Mouse (Mus musculus): ENCODE data around the gene Arrb1. TPM values are rescaled to one million over a fixed set of nuclear protein-coding genes. Genes with fewer than 3 reads are reported as not detected.
"Not testable (repeated sequence)": the region's sequence is repeated elsewhere in the genome, so short reads cannot be mapped to it uniquely, and the experiment has no call there.

Gene Arrb1
- 13.1 and 17.9 TPM in 2 replicates for polyA plus RNA-seq (2016; fragmentation: Nextera tagmentation; extraction: Ambion mirVana)

DNA sequence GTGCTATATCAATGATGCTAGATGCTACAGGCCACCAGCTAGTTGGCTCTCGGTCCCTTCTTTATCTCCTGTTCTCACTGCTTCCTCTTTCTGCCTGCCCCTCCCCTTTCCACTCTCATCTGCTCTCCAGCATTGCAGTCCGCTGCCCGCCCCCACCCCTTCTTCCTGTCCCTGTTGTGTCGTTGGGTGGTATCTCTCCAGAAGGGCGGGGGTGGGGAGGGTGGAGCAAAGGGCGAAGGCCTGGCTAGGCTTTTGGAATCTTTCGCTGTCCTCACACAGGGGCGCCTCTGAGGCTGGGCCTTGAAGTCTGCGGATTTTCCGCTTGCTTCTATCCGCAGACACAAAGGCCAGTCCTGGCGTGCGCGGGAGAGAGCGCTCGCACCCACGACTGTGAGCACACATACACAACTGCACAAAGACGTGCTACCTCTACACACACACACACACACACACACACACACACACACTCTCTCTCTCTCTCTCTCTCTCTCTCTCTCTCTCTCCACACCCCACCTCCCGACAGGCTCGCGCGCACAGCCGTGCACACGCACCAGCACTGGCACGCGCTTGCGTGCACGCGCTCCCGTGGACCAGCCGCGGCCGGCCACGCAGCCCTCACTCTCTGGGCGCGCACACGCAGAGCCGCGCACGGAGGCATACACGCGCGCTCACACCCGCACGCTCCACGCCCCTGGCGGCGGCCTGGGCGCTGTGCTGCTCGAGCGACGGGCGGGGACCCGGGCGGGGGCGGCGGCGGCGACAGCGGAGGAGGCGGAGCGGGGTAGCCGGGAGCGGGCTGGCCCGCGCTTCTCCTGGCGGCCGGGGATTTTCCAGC, at the start of gene Arrb1:
TSS of gene Arrb1 (plus strand) at position 566 of the 835 bp plus-strand sequence.
- peak; percentile 97 for DNase-seq (ENCODE audit: low spot score)
- H3K27me3 ChIP-seq (ENCODE audit: insufficient read depth, poor library complexity, severe bottlenecking) = no peaks in the 10 kb centered on the region
- H3K4me1 ChIP-seq = peaks cover 69% of the 10 kb centered on the region
- H3K4me3 ChIP-seq = peak within 1 kb of the TSS; percentile 81
- no peaks in the 10 kb centered on the region for H3K36me3 ChIP-seq
- under 1% methylated on average over 68 of the region's 68 CpGs for WGBS
- no peaks in the 10 kb centered on the region for H3K9me3 ChIP-seq
- peak within 1 kb of the TSS; percentile 97 for H3K27ac ChIP-seq

DNA sequence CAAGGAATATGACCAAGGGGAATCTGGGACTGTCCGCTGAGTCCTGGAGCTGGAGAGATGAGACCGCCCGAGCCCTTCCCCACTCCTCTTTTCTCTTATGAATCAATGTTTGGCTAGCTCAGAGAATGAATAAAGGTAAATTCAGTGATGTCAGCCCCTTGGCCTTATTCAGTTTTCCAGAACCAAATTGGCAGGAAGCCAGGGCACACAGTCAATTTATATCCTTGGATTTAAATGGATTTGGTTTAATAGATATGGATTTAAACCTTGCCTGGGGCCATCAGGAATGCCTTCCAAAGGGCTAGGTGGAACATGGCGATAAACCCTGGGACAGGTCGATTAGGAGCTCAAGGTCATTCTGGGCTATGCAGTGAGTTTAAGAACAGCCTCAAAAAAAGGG, 45.6 kb upstream of the Arrb1 start:
- H3K4me1 ChIP-seq = no peaks in the 10 kb centered on the region
- H3K27ac ChIP-seq = no peak overlapping the region
- no peaks in the 10 kb centered on the region for H3K9me3 ChIP-seq
- DNase-seq (ENCODE audit: low spot score) = no peak
- WGBS = 86% methylated on average over 5 of the region's 5 CpGs
- no peaks in the 10 kb centered on the region for H3K36me3 ChIP-seq
- H3K27me3 ChIP-seq (ENCODE audit: insufficient read depth, poor library complexity, severe bottlenecking) = peaks cover 12% of the 10 kb centered on the region; the same call in 1 of the 2 replicates
- no peak overlapping the region for H3K4me3 ChIP-seq

DNA sequence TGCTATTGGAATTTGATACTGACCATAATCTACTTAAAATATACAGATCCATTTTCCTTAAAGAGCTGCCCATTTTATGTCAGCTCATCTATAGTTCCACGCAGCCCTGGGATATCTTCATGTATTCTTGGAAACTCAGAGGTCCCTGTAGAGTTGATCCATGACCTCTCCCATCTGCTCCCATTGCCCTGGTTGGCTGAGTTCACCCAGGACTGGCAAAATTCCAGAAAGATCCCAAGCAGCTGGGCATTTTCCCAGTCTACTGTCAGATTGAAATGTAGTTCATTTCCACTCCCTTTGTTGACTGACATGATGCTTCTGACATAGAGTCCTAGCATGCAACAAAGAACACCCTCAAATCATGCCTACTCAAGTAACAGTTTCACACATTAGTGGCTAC, 36.1 kb upstream of the Arrb1 start:
- H3K4me1 ChIP-seq = peaks cover 6% of the 10 kb centered on the region; the same call in 1 of the 2 replicates
- no peak overlapping the region for H3K4me3 ChIP-seq
- no peaks in the 10 kb centered on the region for H3K36me3 ChIP-seq
- H3K27me3 ChIP-seq (ENCODE audit: insufficient read depth, poor library complexity, severe bottlenecking) = no peaks in the 10 kb centered on the region
- no peak for DNase-seq (ENCODE audit: low spot score)
- 63% methylated on average over 1 of the region's 1 CpGs for WGBS
- no peak overlapping the region for H3K27ac ChIP-seq
- H3K9me3 ChIP-seq = no peaks in the 10 kb centered on the region

DNA sequence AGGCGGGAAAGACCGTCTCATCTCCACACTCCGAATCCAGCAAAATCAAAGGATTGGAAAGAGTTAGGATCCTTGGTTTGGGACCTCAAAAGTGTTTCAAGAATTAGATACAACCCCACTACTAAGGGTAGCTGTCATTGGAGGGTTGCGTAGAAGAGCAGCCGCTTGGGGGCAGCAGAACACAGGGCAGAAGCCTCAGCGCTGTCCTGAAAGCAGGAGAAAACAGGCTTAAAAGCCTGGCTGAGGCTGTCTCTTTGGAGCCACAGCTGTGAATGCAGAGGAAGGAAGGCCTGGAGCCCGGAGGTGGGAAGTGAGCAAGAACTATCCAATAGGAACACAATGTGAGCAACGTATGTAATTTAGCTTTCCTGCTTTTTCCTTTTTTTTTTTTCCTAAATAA, 35.1 kb upstream of the Arrb1 start:
- Histone ChIP-seq H3K36me3 (no peaks in the 10 kb centered on the region), H3K27ac (no peak overlapping the region), H3K4me3 (no peak overlapping the region), H3K9me3 (no peaks in the 10 kb centered on the region), H3K4me1 (peaks cover 6% of the 10 kb centered on the region; the same call in 1 of the 2 replicates), H3K27me3 (ENCODE audit: insufficient read depth, poor library complexity, severe bottlenecking) (no peaks in the 10 kb centered on the region)
- DNase-seq (ENCODE audit: low spot score) = peak; percentile 93
- WGBS = 4% methylated on average over 8 of the region's 8 CpGs

DNA sequence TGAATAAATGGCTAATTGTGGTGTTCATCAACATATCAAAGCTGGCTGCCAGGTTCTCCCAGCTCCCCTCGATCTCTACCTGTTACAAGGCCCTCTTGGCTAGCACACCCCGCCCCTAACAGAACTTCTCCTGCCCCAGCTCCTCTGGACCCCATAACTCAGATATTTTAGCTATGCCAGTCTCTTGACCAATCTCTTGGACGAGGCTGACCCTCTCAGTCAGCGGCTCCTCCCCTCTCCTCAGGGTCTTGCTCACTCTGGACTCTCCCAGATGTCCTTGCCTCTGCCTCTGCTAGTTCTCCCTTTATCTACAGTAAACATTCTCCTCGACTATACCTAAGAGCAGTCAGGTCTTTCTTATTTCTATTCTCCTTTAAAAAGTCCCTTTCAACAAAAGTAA, 34.6 kb upstream of the Arrb1 start:
- Histone ChIP-seq H3K27ac (0 out of 2 replicates have a peak overlapping the region, but pooled peaks have one; percentile 31), H3K4me1 (peaks cover 6% of the 10 kb centered on the region; the same call in 1 of the 2 replicates), H3K27me3 (ENCODE audit: insufficient read depth, poor library complexity, severe bottlenecking) (no peaks in the 10 kb centered on the region), H3K36me3 (no peaks in the 10 kb centered on the region), H3K9me3 (no peaks in the 10 kb centered on the region), H3K4me3 (no peak overlapping the region)
- WGBS = 21% methylated on average over 5 of the region's 5 CpGs
- DNase-seq (ENCODE audit: low spot score) = peak; percentile 81

DNA sequence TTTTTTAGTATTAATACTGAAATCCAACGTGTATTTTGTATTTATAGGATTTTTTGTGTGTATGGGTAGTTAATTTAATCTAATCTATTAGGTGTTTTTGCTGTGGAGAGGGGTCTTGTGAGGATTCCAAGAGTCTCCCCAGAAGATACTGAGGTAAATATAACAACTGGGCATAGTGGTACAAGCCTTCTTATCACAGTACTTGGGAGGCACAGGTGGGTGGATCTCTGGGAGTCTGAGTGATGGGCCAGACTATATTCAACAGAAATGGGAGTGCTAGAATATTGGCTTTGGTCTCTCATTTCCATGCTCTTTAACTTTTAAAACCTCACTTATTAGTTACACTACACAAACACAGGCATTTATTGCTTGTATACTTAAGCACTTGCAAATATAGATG, 34.1 kb upstream of the Arrb1 start:
- Histone ChIP-seq H3K4me3 (no peak overlapping the region), H3K4me1 (peaks cover 6% of the 10 kb centered on the region; the same call in 1 of the 2 replicates), H3K36me3 (no peaks in the 10 kb centered on the region), H3K27me3 (ENCODE audit: insufficient read depth, poor library complexity, severe bottlenecking) (no peaks in the 10 kb centered on the region), H3K9me3 (no peaks in the 10 kb centered on the region), H3K27ac (no peak overlapping the region)
- 39% methylated on average over 1 of the region's 1 CpGs for WGBS
- DNase-seq (ENCODE audit: low spot score) = no peak

DNA sequence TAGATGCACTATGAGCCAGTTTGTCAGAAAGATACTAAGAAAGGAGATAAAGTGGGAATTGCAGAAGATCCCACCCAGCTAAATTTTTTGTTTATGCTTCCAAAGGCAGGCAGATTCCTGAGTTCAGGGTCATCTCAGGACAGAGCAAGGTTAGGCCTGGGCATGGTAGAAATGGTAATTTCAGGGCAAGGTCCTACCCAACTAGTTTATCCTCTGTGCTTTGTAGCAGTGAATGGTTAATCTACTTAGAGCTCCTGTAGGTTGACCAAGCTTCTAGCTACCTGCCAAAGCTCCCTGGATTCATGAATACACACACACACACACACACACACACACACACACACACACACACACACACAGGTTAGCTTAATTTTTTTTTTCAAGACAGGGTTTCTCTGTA, 30.7 kb upstream of the Arrb1 start:
- Histone ChIP-seq H3K36me3 (no peaks in the 10 kb centered on the region), H3K9me3 (no peaks in the 10 kb centered on the region; the same call in 1 of the 2 replicates), H3K4me1 (peaks cover 6% of the 10 kb centered on the region; the same call in 1 of the 2 replicates), H3K27ac (no peak overlapping the region), H3K27me3 (ENCODE audit: insufficient read depth, poor library complexity, severe bottlenecking) (no peaks in the 10 kb centered on the region), H3K4me3 (no peak overlapping the region)
- no peak for DNase-seq (ENCODE audit: low spot score)

DNA sequence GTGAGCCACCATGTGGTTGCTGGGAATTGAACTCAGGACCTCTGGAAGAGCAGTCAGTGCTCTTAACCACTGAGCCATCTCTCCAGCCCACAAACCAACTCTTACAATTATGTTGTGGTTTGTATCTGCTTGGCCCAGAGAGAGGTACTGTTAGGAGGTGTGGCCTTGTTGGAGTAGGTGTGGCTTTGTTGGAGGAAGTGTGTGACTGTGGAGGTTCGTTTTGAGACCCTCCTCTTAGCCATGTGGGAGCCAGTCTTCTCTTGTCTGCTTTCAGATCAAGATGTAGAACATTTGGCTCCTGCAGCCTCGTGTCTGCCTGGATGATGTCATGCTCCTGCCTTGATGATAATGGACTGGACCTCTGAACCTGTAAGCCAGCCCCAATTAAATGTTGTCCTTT, 27.1 kb upstream of the Arrb1 start:
- not testable (repeated sequence) for H3K4me3 ChIP-seq; H3K4me1 ChIP-seq; H3K27me3 ChIP-seq (ENCODE audit: insufficient read depth, poor library complexity, severe bottlenecking); H3K36me3 ChIP-seq; H3K27ac ChIP-seq; H3K9me3 ChIP-seq; DNase-seq (ENCODE audit: low spot score)
- WGBS = 19% methylated on average over 2 of the region's 2 CpGs

DNA sequence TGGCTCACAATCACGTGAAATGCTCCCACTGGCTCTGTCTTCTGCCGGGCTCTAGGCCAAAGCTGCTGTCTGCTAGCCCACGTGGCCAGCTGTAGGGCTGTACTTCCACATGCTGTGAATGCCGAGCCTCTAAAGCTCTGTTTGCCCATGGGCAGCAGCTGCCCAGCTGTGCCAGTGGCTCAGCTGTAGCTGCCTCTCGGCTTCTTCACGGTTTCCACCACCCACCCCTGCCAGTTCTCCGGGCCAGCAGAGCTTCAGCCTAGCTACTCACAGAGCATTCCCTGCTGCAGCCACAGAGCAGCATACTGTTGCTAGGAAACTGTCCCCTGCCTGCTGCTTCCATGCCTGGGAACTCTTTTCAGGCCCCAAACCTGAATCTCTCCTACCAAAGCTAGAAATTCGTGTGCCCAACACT, 25.2 kb upstream of the Arrb1 start:
- Histone ChIP-seq H3K36me3 (no peaks in the 10 kb centered on the region), H3K27ac (peak overlapping the region; percentile 57; the same call in 1 of the 2 replicates), H3K4me3 (no peak overlapping the region; the same call in 1 of the 2 replicates), H3K4me1 (peaks cover 6% of the 10 kb centered on the region), H3K9me3 (no peaks in the 10 kb centered on the region; the same call in 1 of the 2 replicates), H3K27me3 (ENCODE audit: insufficient read depth, poor library complexity, severe bottlenecking) (no peaks in the 10 kb centered on the region)
- 19% methylated on average over 8 of the region's 8 CpGs for WGBS
- DNase-seq (ENCODE audit: low spot score) = no peak

DNA sequence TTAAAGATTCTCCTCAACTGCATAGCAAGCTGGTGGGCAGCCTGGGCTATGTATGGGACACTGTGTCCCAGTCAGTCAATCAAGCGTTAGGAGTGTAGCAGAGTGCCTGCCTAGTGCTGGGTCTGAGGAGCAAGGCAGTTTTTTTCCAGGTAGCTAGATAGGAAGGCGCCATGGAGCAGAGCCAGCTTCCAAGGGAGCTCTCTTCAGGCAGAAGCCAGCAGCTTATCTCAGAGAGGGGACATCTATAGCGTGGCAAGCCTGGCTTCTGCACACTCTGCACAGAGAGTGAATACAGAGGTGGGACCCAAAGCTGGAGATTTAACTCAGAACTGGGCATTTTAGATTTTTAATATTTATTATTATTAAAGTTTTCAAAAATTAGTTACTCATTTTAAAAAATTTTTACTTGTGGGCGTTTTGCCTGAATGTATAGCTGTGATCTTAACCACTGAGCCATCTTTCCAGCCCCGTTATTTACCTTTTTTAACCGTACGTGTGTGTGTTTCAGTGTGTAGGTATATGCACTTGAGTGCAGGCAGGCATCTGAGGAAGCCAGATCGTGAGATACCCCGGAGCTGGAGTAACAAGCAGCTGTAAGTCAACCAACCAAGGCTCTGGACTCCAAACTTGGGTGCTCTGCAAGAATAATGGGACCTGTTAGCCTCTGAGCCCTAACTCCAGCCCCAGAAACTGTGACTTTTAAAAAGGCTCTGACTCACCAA, 19.0 kb upstream of the Arrb1 start:
- peak overlapping the region; percentile 56 for H3K27ac ChIP-seq
- no peak for DNase-seq (ENCODE audit: low spot score)
- peaks cover 13% of the 10 kb centered on the region for H3K4me1 ChIP-seq
- WGBS = 54% methylated on average over 9 of the region's 9 CpGs
- no peaks in the 10 kb centered on the region for H3K36me3 ChIP-seq
- no peak overlapping the region for H3K4me3 ChIP-seq
- H3K27me3 ChIP-seq (ENCODE audit: insufficient read depth, poor library complexity, severe bottlenecking) = no peaks in the 10 kb centered on the region
- H3K9me3 ChIP-seq = no peaks in the 10 kb centered on the region

DNA sequence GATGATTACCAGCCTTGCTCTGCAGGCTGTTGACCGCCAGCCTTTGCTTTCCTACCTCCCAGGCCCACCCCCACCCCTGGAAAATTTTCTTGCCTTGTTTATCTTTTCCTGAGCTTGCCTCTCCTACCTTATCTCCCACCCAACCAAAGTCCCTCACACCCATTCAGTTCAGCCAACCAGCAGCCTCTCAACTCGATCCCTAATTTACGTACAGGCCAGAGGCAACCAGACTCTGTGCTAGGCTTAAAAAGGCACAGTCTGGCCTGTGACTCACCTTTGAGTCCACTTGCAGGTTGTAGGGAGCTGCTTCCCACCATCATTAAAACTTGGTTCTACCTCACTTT, 18.5 kb upstream of the Arrb1 start:
- H3K27ac ChIP-seq = no peak overlapping the region; the same call in 1 of the 2 replicates
- no peak overlapping the region for H3K4me3 ChIP-seq
- DNase-seq (ENCODE audit: low spot score) = no peak
- H3K36me3 ChIP-seq = no peaks in the 10 kb centered on the region
- H3K9me3 ChIP-seq = no peaks in the 10 kb centered on the region
- 26% methylated on average over 3 of the region's 3 CpGs for WGBS
- H3K4me1 ChIP-seq = peaks cover 13% of the 10 kb centered on the region
- H3K27me3 ChIP-seq (ENCODE audit: insufficient read depth, poor library complexity, severe bottlenecking) = no peaks in the 10 kb centered on the region

DNA sequence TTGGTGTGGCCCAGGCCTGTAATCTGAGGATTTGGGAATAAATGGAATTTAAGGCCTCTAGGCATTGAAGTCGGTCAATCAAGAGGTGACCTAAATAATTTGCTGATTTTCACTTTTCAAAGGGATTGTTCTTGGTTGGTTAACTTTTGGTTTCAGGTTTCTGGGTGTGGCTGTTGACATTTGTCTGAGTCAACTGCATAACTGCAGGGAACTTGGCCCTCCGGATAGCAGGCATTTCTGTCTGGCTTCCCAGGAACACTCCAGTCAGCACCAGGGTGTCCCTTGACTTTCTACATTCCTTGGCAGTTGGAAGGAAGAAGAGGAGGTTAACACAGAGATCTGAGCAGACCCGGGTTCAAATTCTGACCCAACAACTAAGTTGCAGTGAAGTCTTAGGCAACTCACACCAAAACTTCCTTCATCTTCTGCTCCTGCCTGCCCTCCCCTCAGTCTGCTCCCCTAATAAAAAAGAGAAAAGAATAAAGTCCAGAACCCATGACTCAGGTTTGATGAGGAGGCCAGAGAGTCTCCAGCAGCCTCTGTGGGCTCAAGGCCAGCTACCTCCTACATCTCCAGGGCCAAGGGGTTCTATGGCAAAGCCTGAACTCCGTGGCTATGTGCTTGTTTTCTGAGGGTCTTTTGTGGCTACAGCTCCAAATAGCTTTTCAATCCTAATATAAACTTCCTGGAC, 16.2 kb upstream of the Arrb1 start:
- WGBS = 61% methylated on average over 4 of the region's 4 CpGs
- H3K9me3 ChIP-seq = no peaks in the 10 kb centered on the region
- H3K27ac ChIP-seq = no peak overlapping the region
- peaks cover 13% of the 10 kb centered on the region for H3K4me1 ChIP-seq
- H3K27me3 ChIP-seq (ENCODE audit: insufficient read depth, poor library complexity, severe bottlenecking) = no peaks in the 10 kb centered on the region
- no peaks in the 10 kb centered on the region for H3K36me3 ChIP-seq
- no peak for DNase-seq (ENCODE audit: low spot score)
- no peak overlapping the region for H3K4me3 ChIP-seq

DNA sequence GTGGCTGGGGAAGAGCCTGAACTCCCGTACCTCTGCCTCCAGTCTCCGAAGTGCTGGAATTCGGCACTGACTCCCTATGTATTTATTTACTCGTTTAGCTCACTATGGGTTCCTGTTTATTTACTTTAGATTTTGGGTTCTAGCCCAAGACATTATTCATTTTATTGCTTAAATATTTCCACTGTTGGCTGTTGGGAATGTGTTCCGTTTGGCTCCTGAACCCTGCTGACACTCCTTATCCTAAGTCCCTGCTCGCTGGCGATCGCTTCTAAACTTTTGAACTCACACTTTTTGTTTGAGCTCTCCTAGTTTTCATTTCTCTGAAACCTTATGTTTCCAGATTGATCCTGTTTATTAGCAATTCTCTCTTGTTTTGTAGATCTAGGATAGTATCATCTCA, 12.1 kb upstream of the Arrb1 start:
- 70% methylated on average over 8 of the region's 8 CpGs for WGBS
- no peaks in the 10 kb centered on the region for H3K4me1 ChIP-seq
- no peak for DNase-seq (ENCODE audit: low spot score)

More for the DNA sequence above, 12.1 kb upstream of the Arrb1 start:
- no peaks in the 10 kb centered on the region for H3K27me3 ChIP-seq (ENCODE audit: insufficient read depth, poor library complexity, severe bottlenecking)
- no peaks in the 10 kb centered on the region for H3K36me3 ChIP-seq
- H3K27ac ChIP-seq = no peak overlapping the region
- no peaks in the 10 kb centered on the region for H3K9me3 ChIP-seq
- H3K4me3 ChIP-seq = no peak overlapping the region

Measured in heart, embryonic 10.5 days (tissue).